Mouse (Mus musculus): ENCODE measurements at regions not wholly inside any gene's neighbourhood (a gene's known extent, or its start where the extent isn't known, plus 50 kb on each side); places are given as distances from the start of the nearest gene placed in this dataset.

- no peak for TF ChIP-seq GATA1 (IDR thresholded peaks at IDR 0.05; ENCODE audit: borderline replicate concordance, low read length)
- no peak for TF ChIP-seq FLI1 (IDR thresholded peaks at IDR 0.05; ENCODE audit: low read length)
- H3K4me1 ChIP-seq = 0 out of 2 replicates have a peak, but pooled peaks cover 4% of the 10 kb centered on the region
- no peak overlapping the region for H3K4me3 ChIP-seq (replicated peaks)
- no peaks in the 10 kb centered on the region for H3K9me3 ChIP-seq
- no peaks in the 10 kb centered on the region for H3K36me3 ChIP-seq (replicated peaks; ENCODE audit: low read length)
- H3K27me3 ChIP-seq (replicated peaks) = peaks cover 14% of the 10 kb centered on the region
Observed at GRCm38 (mm10) chr3:105372371-105372828, 79.7 kb upstream of the Kcnd3 start.

GRCm38 (mm10) chr3:105374306-105374705 is 77.8 kb upstream of the Kcnd3 start:
- TF ChIP-seq FLI1 (IDR thresholded peaks at IDR 0.05; ENCODE audit: low read length) (no peak), GATA1 (IDR thresholded peaks at IDR 0.05; ENCODE audit: borderline replicate concordance, low read length) (no peak)
- no peaks in the 10 kb centered on the region for H3K36me3 ChIP-seq (replicated peaks; ENCODE audit: low read length)
- H3K27me3 ChIP-seq (replicated peaks) = peaks cover 11% of the 10 kb centered on the region
- no peak overlapping the region for H3K4me3 ChIP-seq (replicated peaks)
- 0 out of 2 replicates have a peak, but pooled peaks cover 4% of the 10 kb centered on the region for H3K4me1 ChIP-seq
- no peaks in the 10 kb centered on the region for H3K9me3 ChIP-seq

GRCm38 (mm10) chr3:105374836-105375235 is 77.3 kb upstream of the Kcnd3 start:
- TF ChIP-seq GATA1 (IDR thresholded peaks at IDR 0.05; ENCODE audit: borderline replicate concordance, low read length) = no peak
- no peak for TF ChIP-seq FLI1 (IDR thresholded peaks at IDR 0.05; ENCODE audit: low read length)
- Histone ChIP-seq H3K36me3 (replicated peaks; ENCODE audit: low read length) (no peaks in the 10 kb centered on the region), H3K27me3 (replicated peaks) (peaks cover 11% of the 10 kb centered on the region), H3K9me3 (no peaks in the 10 kb centered on the region), H3K4me1 (0 out of 2 replicates have a peak, but pooled peaks cover 4% of the 10 kb centered on the region), H3K4me3 (replicated peaks) (no peak overlapping the region)

GRCm38 (mm10) chr3:105375383-105375782 is 76.7 kb upstream of the Kcnd3 start:
- no peaks in the 10 kb centered on the region for H3K9me3 ChIP-seq
- no peak overlapping the region for H3K4me3 ChIP-seq (replicated peaks)
- peaks cover 11% of the 10 kb centered on the region for H3K27me3 ChIP-seq (replicated peaks)
- 0 out of 2 replicates have a peak, but pooled peaks cover 4% of the 10 kb centered on the region for H3K4me1 ChIP-seq
- no peaks in the 10 kb centered on the region for H3K36me3 ChIP-seq (replicated peaks; ENCODE audit: low read length)
- TF ChIP-seq GATA1 (IDR thresholded peaks at IDR 0.05; ENCODE audit: borderline replicate concordance, low read length) = no peak
- no peak for TF ChIP-seq FLI1 (IDR thresholded peaks at IDR 0.05; ENCODE audit: low read length)

- no peaks in the 10 kb centered on the region for H3K9me3 ChIP-seq
- no peaks in the 10 kb centered on the region for H3K36me3 ChIP-seq (replicated peaks; ENCODE audit: low read length)
- peaks cover 11% of the 10 kb centered on the region for H3K27me3 ChIP-seq (replicated peaks)
- TF ChIP-seq FLI1 (IDR thresholded peaks at IDR 0.05; ENCODE audit: low read length) = no peak
- no peak for TF ChIP-seq GATA1 (IDR thresholded peaks at IDR 0.05; ENCODE audit: borderline replicate concordance, low read length)
- H3K4me3 ChIP-seq (replicated peaks) = no peak overlapping the region
- H3K4me1 ChIP-seq = 0 out of 2 replicates have a peak, but pooled peaks cover 4% of the 10 kb centered on the region
Observed at GRCm38 (mm10) chr3:105375820-105376219, 76.3 kb upstream of the Kcnd3 start.

- TF ChIP-seq FLI1 (IDR thresholded peaks at IDR 0.05; ENCODE audit: low read length) = no peak
- TF ChIP-seq GATA1 (IDR thresholded peaks at IDR 0.05; ENCODE audit: borderline replicate concordance, low read length) = no peak
- H3K4me1 ChIP-seq = 0 out of 2 replicates have a peak, but pooled peaks cover 4% of the 10 kb centered on the region
Observed at GRCm38 (mm10) chr3:105376346-105376745, 75.8 kb upstream of the Kcnd3 start.

DNA sequence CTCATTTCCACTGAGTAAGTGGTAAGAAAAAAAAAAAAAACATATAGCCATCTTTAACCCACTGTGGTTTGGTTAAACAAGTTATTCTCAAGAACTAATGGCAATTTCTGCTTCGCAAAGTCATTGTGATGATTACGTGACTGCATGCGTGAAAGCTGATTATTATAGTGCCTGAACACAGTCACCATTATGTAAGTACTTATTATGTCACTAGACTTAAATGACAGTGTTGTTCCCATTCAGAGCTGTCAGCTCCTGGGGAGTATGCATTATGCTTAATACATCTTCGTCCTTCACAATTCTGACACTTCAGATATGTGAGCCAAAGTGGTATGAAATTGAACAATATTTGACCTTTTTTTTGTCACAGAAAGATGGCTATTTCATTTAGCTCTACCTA is 71.3 kb upstream of the Kcnd3 start:
- H3K4me3 ChIP-seq (replicated peaks) = no peak overlapping the region
- H3K4me1 ChIP-seq = no peaks in the 10 kb centered on the region
- H3K27me3 ChIP-seq (replicated peaks) = peaks cover 3% of the 10 kb centered on the region
- no peaks in the 10 kb centered on the region for H3K36me3 ChIP-seq (replicated peaks; ENCODE audit: low read length)
- no peaks in the 10 kb centered on the region for H3K9me3 ChIP-seq
- TF ChIP-seq GATA1 (IDR thresholded peaks at IDR 0.05; ENCODE audit: borderline replicate concordance, low read length) (no peak), FLI1 (IDR thresholded peaks at IDR 0.05; ENCODE audit: low read length) (no peak)

More at GRCm38 (mm10) chr3:105376346-105376745, 75.8 kb upstream of the Kcnd3 start:
- H3K27me3 ChIP-seq (replicated peaks) = peaks cover 11% of the 10 kb centered on the region
- H3K9me3 ChIP-seq = no peaks in the 10 kb centered on the region
- no peak overlapping the region for H3K4me3 ChIP-seq (replicated peaks)
- H3K36me3 ChIP-seq (replicated peaks; ENCODE audit: low read length) = no peaks in the 10 kb centered on the region

DNA sequence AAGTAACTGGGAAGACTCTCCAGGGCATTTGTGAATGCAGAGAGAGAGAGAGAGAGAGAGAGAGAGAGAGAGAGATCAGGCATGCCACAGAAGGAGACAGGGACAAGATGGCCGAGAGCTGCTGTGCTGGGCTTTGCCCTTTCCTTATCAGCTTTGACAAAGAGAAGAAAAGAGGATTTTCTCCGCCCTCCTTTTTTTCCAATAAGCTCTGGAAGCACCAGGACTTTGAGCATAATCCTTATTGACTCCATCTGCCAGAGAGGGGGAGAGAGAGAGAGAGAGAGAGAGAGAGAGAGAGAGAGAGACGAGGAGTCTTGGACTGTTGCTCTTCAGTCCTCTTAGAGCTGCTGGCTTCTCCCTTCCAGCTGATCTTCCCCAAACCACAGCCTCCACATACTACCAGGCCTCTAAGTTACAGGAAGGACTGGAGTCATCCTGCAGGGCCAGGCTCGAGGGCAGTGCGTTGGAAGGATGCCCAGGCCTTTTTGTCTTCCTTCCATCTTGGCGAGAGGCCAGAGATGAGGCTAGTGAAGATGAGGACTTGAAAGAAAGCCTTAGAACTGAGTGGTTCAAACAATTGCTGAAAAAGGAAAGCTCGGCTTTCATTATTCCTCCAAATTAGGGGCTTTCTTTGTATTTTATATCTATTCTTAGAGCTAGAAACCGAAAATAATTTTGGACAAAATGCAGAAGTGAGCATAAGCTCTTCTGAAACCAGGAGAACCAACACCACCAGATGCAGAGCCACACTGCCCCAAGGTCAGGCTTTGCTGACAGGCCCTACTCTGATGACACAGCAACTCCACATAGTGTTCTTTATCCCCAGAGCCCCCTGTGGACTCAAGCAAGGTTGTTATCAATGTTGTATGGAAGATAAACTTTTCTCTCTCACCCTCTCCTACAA is 59.3 kb upstream of the Kcnd3 start:
- TF ChIP-seq FLI1 (IDR thresholded peaks at IDR 0.05; ENCODE audit: low read length) (no peak), GATA1 (IDR thresholded peaks at IDR 0.05; ENCODE audit: borderline replicate concordance, low read length) (no peak)
- no peaks in the 10 kb centered on the region for H3K4me1 ChIP-seq

More for the DNA sequence above, 59.3 kb upstream of the Kcnd3 start:
- H3K27me3 ChIP-seq (replicated peaks) = peaks cover 26% of the 10 kb centered on the region
- H3K4me3 ChIP-seq (replicated peaks) = no peak overlapping the region
- H3K9me3 ChIP-seq = 0 out of 2 replicates have a peak, but pooled peaks cover 9% of the 10 kb centered on the region
- H3K36me3 ChIP-seq (replicated peaks; ENCODE audit: low read length) = no peaks in the 10 kb centered on the region

Data from megakaryocyte, embryonic 14.5 days (primary cell).